Mouse (Mus musculus): Measurements from ENCODE around the gene Wwox. TPM values are rescaled to one million over a fixed set of nuclear protein-coding genes. Genes with fewer than 3 reads are reported as not detected.

Gene Wwox
- polyA plus RNA-seq, 1 experiment from 2014 or later = 12.1 TPM

DNA sequence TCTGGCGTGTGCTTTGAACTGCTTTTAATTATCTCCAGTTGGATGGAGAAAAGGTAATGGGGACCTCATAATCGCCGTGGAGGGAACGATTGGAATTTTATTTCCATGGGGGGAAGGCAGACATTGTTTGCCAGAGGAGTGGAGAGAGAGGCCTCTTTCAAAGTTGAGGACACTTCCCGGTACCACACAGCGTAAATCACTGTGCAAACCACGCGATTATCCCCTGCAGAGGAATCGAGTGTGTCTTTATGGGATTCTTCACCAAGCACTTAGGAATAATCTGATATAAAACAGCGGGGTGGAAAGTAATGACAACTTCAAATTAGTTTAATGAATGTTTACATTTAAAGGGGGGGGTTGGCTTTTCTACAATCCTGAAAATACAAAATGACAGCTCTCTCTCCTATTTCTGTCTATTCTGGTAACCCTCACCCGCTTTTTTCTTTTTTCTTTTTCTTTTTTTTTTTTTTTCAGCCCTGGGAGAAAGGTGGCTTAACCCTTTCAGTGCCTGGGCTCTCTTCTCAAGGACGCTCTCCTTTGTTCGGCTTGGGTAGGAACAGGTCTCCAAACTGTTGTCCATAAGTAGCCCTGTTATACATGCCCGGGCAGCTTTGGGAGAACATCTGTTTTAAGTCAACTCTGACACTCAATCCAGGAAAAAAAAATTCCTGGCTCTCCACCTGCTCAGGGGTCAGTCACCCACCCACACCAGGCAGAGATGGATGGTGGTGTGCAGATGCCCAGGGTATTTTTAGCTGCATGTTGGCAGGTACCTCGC, 769.1 kb downstream of the Wwox start:
- DNase-seq (ENCODE audit: extremely low spot score, low spot score) = no peak
- no peak overlapping the region for H3K4me3 ChIP-seq
- H3K36me3 ChIP-seq (replicated peaks) = no peaks in the 10 kb centered on the region
- H3K27me3 ChIP-seq (ENCODE audit: poor library complexity, severe bottlenecking) = peaks cover 16% of the 10 kb centered on the region
- H3K9me3 ChIP-seq = no peaks in the 10 kb centered on the region
- H3K4me1 ChIP-seq = peaks cover 44% of the 10 kb centered on the region
- no peak overlapping the region for H3K27ac ChIP-seq
- WGBS = 44% methylated on average over 15 of the region's 15 CpGs

DNA sequence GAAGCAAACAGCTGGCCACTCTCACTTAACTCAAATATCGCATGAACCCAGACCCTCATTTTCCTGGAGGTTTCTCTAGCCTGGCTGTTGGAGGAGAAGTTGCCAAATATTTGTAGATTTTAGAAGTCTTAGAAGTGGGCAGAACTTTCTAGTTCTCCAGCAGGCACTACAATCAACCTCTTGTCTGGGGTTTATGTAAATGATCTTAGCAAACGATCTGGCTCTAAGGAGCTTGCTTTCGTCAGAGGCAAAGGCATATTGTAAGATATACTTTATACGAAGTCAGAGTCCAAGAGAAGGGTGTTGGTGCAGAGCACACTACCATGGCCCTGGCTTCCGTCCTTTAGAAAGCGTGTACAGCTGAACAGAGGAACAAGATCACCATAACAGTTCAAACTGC, 770.6 kb downstream of the Wwox start:
- Histone ChIP-seq H3K36me3 (replicated peaks) (no peaks in the 10 kb centered on the region), H3K4me3 (no peak overlapping the region), H3K9me3 (no peaks in the 10 kb centered on the region), H3K4me1 (peaks cover 50% of the 10 kb centered on the region), H3K27me3 (ENCODE audit: poor library complexity, severe bottlenecking) (peaks cover 16% of the 10 kb centered on the region), H3K27ac (no peak overlapping the region)
- no peak for DNase-seq (ENCODE audit: extremely low spot score, low spot score)
- WGBS = 74% methylated on average over 6 of the region's 6 CpGs

DNA sequence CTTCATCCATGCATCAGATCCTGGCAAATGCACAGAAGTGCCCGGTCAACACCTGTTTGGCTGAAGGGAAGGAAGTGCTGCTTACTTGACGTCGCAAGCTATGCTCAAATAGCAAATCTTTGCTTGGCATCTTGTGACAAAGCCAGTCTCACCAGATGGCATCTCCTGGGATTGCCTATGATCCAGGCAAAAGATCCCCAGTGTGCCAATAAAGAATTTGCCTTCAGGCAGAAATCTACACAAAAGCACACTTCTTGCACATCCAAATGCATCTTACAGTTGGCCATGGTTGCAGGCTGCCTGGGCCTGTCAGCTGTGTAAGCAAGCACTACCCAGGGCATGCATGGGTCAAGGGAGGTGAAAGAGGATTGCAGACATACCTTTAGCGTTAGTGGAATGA, 773.7 kb downstream of the Wwox start:
- 81% methylated on average over 4 of the region's 4 CpGs for WGBS
- Histone ChIP-seq H3K36me3 (replicated peaks) (no peaks in the 10 kb centered on the region), H3K4me3 (no peak overlapping the region), H3K27me3 (ENCODE audit: poor library complexity, severe bottlenecking) (peaks cover 10% of the 10 kb centered on the region; the same call in 1 of the 2 replicates), H3K27ac (no peak overlapping the region), H3K4me1 (peaks cover 39% of the 10 kb centered on the region), H3K9me3 (no peaks in the 10 kb centered on the region)
- DNase-seq (ENCODE audit: extremely low spot score, low spot score) = no peak

DNA sequence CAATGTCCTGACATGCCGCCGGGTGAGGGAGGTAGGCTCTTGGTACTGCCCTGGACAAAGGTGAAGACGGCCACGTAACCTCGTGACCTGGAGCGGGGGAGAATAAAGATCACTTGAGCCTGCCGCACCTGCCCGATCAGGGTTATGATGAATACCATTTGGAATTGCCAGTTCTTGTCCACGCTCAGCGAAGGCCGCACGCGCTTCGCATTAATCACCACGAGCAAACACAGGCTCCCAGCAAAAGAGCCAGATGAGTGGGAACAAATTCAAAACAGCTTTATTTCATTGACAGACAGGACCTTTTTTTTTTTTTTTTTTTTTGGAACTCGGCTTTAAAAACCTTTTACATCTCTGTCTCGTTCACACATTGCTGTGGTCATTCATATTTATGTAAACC, 775.4 kb downstream of the Wwox start:
- H3K36me3 ChIP-seq (replicated peaks) = no peaks in the 10 kb centered on the region
- no peaks in the 10 kb centered on the region for H3K9me3 ChIP-seq
- H3K27me3 ChIP-seq (ENCODE audit: poor library complexity, severe bottlenecking) = peaks cover 10% of the 10 kb centered on the region; the same call in 1 of the 2 replicates
- WGBS = 76% methylated on average over 17 of the region's 17 CpGs
- no peak overlapping the region for H3K4me3 ChIP-seq
- no peak overlapping the region for H3K27ac ChIP-seq
- H3K4me1 ChIP-seq = peaks cover 21% of the 10 kb centered on the region
- no peak for DNase-seq (ENCODE audit: extremely low spot score, low spot score)

DNA sequence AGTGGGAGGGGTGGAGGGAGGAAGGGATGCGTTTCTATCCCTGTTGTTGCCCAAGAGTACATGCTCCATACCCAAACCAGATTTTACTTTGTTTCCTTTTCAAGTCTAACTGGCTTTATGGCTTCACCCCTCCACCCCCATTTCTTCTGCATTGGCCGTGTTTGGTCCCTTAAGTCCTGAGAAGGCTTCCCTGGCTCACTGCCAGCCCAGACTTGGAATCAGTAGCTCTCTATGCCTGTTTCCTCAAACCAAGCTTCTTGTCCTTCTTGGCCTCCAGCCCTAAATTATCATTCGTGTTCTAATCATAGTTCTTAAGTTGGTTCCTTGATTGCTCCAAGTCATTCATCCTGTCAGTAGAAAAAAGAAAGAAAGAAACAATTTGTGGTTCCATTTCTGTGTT, 777.3 kb downstream of the Wwox start:
- Histone ChIP-seq H3K36me3 (replicated peaks) (no peaks in the 10 kb centered on the region), H3K27ac (no peak overlapping the region), H3K4me3 (no peak overlapping the region), H3K27me3 (ENCODE audit: poor library complexity, severe bottlenecking) (no peaks in the 10 kb centered on the region), H3K4me1 (peaks cover 17% of the 10 kb centered on the region), H3K9me3 (no peaks in the 10 kb centered on the region)
- DNase-seq (ENCODE audit: extremely low spot score, low spot score) = no peak
- 91% methylated on average over 3 of the region's 3 CpGs for WGBS

DNA sequence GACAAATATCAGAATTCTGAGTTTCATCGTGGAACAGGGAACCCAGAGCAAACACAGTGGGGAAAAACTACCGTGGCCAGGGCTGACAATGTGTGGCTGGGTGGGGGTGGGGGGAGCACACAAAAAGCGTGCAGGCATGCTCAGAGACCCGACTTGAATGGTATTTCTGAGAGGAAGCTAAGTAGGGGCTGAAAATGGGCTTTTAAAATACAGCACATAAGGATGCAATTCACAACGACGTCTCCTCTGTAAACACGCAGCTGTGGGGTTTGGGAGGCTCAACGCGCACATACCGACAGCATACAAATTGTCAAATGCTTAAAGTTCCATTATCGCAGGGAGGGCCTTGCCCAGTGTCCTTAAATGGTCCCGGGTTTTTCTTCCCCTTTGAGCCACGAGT, 783.1 kb downstream of the Wwox start:
- DNase-seq (ENCODE audit: extremely low spot score, low spot score) = no peak
- 85% methylated on average over 13 of the region's 13 CpGs for WGBS
- Histone ChIP-seq H3K9me3 (no peaks in the 10 kb centered on the region), H3K27ac (no peak overlapping the region), H3K36me3 (replicated peaks) (no peaks in the 10 kb centered on the region), H3K27me3 (ENCODE audit: poor library complexity, severe bottlenecking) (no peaks in the 10 kb centered on the region), H3K4me1 (no peaks in the 10 kb centered on the region), H3K4me3 (no peak overlapping the region)

DNA sequence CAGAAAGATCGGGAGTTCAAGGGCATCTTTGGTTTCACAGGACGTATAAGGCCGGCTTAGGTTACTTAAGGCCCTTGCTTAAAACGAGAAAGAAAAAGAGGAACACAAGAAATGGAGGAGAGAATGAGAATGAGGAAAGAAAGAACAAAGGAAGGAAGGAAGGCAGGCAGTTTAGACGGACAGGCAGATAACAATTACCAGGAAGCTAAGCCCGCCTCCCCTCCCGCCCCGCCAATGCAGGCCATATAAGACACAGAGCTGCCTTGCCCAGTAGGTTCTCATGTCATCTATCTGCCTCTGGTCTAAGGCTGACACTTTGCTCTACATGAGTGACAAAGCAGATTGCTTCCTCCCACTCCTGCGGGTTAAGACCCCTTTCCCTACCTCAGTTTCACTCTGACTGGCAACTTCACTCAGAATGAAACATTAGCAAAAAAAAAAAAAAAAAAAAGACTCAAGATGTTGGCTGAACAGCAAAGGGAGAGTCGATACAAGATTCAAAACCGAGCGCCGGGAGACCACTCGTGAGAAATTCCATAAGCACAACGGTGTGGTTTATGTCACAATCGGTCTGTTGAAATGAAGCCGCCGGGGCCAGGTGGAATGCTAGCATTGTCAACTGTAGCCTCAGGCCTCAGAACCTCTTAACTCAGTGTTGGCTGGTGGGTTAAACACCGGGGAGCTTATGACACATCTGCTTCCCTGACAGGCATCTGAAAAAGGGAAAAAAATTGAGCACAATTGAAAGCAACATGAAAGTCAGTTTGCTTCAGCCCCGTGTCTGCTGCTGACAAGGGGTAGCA, 787.5 kb downstream of the Wwox start:
- 82% methylated on average over 20 of the region's 20 CpGs for WGBS
- DNase-seq (ENCODE audit: extremely low spot score, low spot score) = no peak

DNA sequence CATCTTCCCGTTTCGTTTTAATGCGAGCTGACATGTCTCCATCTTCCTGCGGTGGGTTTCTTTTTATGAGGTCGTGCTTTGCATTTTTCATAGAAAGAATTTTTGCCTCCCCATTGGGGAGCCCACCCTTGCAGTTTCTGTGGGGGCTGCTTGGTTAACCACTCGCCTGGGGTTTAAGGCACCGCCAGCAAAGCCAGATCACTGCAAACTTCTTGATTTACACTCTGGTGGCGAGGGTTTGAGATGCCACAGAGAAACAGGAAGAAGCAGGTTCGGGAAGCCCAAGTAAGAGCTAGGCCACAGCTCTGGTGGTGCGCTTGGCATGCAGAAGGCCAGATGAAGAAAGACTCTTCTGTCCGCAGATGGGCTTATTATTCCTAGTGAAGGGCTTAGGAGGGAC, 789.4 kb downstream of the Wwox start:
- 95% methylated on average over 11 of the region's 11 CpGs for WGBS
- Histone ChIP-seq H3K27ac (no peak overlapping the region), H3K36me3 (replicated peaks) (no peaks in the 10 kb centered on the region), H3K27me3 (ENCODE audit: poor library complexity, severe bottlenecking) (no peaks in the 10 kb centered on the region), H3K4me1 (no peaks in the 10 kb centered on the region), H3K4me3 (no peak overlapping the region), H3K9me3 (no peaks in the 10 kb centered on the region)
- DNase-seq (ENCODE audit: extremely low spot score, low spot score) = no peak

More for the DNA sequence above, 787.5 kb downstream of the Wwox start:
- Histone ChIP-seq H3K27ac (no peak overlapping the region), H3K36me3 (replicated peaks) (no peaks in the 10 kb centered on the region), H3K4me1 (no peaks in the 10 kb centered on the region), H3K4me3 (no peak overlapping the region), H3K27me3 (ENCODE audit: poor library complexity, severe bottlenecking) (no peaks in the 10 kb centered on the region), H3K9me3 (no peaks in the 10 kb centered on the region)

DNA sequence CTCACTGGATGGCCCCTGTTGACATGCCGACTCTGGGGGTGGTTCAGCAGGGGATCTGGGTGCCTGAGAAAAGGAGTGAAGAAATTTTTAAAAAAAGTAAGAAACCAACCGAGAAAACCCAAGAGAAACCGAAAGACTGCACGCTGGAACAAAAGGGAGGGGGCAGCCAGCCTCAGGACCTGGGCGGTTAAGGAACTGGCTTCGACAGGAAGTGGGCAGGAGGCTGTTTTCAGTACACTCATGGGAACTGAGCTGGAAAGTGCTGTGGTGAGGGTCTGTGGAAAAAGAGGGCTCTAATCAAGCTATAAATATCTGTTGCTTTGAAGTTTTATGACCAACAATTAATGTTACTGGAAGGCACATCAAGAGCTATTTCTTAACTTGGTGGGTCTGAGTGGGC, 794.6 kb downstream of the Wwox start:
- Histone ChIP-seq H3K36me3 (replicated peaks) (no peaks in the 10 kb centered on the region), H3K27me3 (ENCODE audit: poor library complexity, severe bottlenecking) (0 out of 2 replicates have a peak, but pooled peaks cover 5% of the 10 kb centered on the region), H3K4me3 (no peak overlapping the region), H3K27ac (no peak overlapping the region), H3K4me1 (peaks cover 12% of the 10 kb centered on the region), H3K9me3 (no peaks in the 10 kb centered on the region)
- DNase-seq (ENCODE audit: extremely low spot score, low spot score) = no peak
- WGBS = 84% methylated on average over 6 of the region's 6 CpGs

DNA sequence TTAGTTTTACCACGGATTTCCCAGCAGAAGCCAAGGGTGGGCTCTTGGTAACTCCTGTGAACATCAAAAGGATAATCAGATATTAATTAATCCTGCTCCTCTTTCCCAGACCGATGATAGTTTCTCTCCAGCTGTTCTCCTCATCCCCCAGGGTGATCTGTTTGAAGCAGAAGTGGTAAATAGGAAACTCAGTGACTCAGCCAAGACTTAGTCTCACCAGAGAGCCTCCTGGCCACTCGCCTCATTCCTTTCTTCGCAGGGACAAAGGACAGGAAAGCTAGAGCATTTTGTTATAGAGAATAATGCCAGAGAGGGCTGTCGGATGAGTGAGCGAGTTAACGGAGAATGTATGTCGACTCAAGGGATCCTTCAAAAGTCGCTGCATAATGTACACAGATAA, 798.1 kb downstream of the Wwox start:
- WGBS = 42% methylated on average over 9 of the region's 9 CpGs

DNA sequence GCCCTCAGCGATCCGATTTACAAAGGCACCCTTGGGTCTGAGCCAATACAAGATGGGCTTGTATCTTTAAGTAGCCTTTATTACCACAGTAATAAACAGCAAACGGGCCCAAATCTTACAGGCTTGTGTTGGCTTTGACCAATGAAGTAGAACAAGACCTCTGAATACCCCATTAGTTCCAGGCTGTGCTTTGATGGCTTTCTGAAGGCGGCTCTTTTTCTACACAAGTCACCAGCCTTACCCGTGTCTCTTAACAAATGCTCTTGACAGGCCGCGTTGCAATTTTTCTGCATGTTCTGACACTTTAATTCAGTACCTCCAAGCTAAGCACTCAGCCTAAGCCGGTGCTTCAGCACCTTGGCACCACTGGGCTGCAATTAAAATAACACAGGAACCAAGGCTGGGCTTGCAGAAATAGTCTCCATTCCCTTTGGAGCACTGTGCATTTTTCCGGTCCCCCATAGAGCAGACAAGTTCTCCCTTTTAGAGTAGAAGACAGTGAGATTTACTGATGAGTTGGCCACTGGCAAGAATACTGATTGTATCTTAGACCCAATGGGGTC, 804.1 kb downstream of the Wwox start:
- no peaks in the 10 kb centered on the region for H3K9me3 ChIP-seq
- H3K4me3 ChIP-seq = no peak overlapping the region
- H3K36me3 ChIP-seq (replicated peaks) = no peaks in the 10 kb centered on the region
- WGBS = 41% methylated on average over 9 of the region's 9 CpGs
- H3K4me1 ChIP-seq = peaks cover 29% of the 10 kb centered on the region
- peaks cover 13% of the 10 kb centered on the region for H3K27me3 ChIP-seq (ENCODE audit: poor library complexity, severe bottlenecking)
- no peak for DNase-seq (ENCODE audit: extremely low spot score, low spot score)
- H3K27ac ChIP-seq = no peak overlapping the region

More for the DNA sequence above, 798.1 kb downstream of the Wwox start:
- H3K9me3 ChIP-seq = no peaks in the 10 kb centered on the region
- no peak overlapping the region for H3K4me3 ChIP-seq
- H3K36me3 ChIP-seq (replicated peaks) = no peaks in the 10 kb centered on the region
- 0 out of 2 replicates have a peak, but pooled peaks cover 9% of the 10 kb centered on the region for H3K27me3 ChIP-seq (ENCODE audit: poor library complexity, severe bottlenecking)
- no peak for DNase-seq (ENCODE audit: extremely low spot score, low spot score)
- H3K4me1 ChIP-seq = peaks cover 23% of the 10 kb centered on the region
- H3K27ac ChIP-seq = peak overlapping the region; percentile 44

DNA sequence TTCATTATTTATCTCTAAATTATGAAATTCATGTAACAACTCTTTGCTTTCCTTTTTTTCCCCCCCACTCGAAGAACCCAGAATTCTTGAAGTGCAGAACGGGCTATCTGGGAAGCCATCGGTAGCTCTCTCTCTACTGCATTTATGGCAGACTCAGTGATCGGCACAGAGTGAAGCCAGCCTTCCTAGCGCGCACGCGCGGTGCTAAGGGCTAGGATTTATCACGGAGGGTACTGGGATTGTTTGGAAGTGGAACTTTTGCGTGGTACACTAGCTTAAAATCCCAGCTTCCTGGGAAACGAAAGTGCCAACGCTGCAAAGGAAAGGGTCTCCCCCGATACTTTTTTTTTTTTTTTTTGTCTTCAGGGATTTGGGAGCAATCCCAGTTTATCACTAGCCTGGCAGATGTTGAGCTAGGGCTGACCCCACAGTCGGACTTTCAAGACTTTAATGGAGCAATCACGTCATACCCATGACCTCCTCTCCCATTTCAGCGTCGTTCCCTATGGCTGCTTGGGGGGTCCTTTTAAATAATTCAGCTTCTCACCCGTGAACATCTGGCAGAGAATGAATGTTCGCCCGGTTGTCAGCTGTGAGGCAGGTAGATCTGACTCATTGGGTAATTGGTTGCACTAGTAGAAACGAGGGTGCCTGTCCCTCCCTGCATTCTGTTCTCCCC, 810.4 kb downstream of the Wwox start:
- no peak for DNase-seq (ENCODE audit: extremely low spot score, low spot score)

More for the DNA sequence above, 810.4 kb downstream of the Wwox start:
- Histone ChIP-seq H3K4me1 (peaks cover 12% of the 10 kb centered on the region), H3K36me3 (replicated peaks) (no peaks in the 10 kb centered on the region), H3K9me3 (no peaks in the 10 kb centered on the region), H3K27ac (no peak overlapping the region), H3K4me3 (peak overlapping the region; percentile 23; the same call in 1 of the 2 replicates), H3K27me3 (ENCODE audit: poor library complexity, severe bottlenecking) (peaks cover 10% of the 10 kb centered on the region)
- WGBS = 44% methylated on average over 22 of the region's 22 CpGs
